Mouse (Mus musculus): ENCODE results near the gene 4930544D05Rik. TPM values are rescaled to one million over a fixed set of nuclear protein-coding genes. Genes with fewer than 3 reads are reported as not detected.

The 4930544D05Rik gene
- total RNA-seq, 1 experiment = 0.45 TPM

GRCm38 (mm10) chr11:70594253-70594989, 21.2 kb upstream of the 4930544D05Rik start:
- Histone ChIP-seq H3K9me3 (ENCODE audit: control insufficient read depth, insufficient read depth, low read depth, low read length) (no peaks in the 10 kb centered on the region), H3K4me1 (ENCODE audit: control insufficient read depth in 2 of 2, insufficient read depth in 2 of 2, low read length in 2 of 2, poor library complexity in 1 of 2) (peaks cover 0 to 2% of the 10 kb centered on the region in 2 experiments; a peak in 1 of 4 replicates), H3K4me3 (ENCODE audit: insufficient read depth in 1 of 2, low read depth in 1 of 2, low read length in 2 of 2, poor library complexity in 1 of 2, severe bottlenecking in 1 of 2) (no peak overlapping the region), H3K36me3 (ENCODE audit: control insufficient read depth, insufficient read depth, low read length, poor library complexity, severe bottlenecking) (peaks cover 8% of the 10 kb centered on the region; the same call in 1 of the 2 replicates), H3K27ac (ENCODE audit: insufficient read depth, low read depth, low read length, poor library complexity, severe bottlenecking) (no peak overlapping the region), H3K9ac (ENCODE audit: insufficient read depth, low read depth, low read length, poor library complexity, severe bottlenecking) (no peak overlapping the region)
- in situ Hi-C loops (cut with MboI; ENCODE audit: low sequenced_read_pairs in 2 of 2, unreplicated experiment in 2 of 2) = no loop called here
- TF ChIP-seq CHD2 (IDR thresholded peaks at IDR 0.05; ENCODE audit: low read depth, low read length) (no peak), ZNF384 (IDR thresholded peaks at IDR 0.05; ENCODE audit: low read depth, low read length) (no peak), ZC3H11A (IDR thresholded peaks at IDR 0.05; ENCODE audit: borderline replicate concordance, low read depth, low read length) (no peak), MAFK (IDR thresholded peaks at IDR 0.05; ENCODE audit: insufficient read depth, low read depth, low read length) (no peak), HCFC1 (IDR thresholded peaks at IDR 0.05; ENCODE audit: borderline replicate concordance, insufficient read depth, low read length) (no peak)
- no peak for DNase-seq (ENCODE audit: low read depth, low spot score)

- no peak for DNase-seq (ENCODE audit: low read depth, low spot score)
- peaks cover 10% of the 10 kb centered on the region; the same call in 1 of the 2 replicates for H3K36me3 ChIP-seq (ENCODE audit: control insufficient read depth, insufficient read depth, low read length, poor library complexity, severe bottlenecking)
- no peak for TF ChIP-seq ZNF384 (IDR thresholded peaks at IDR 0.05; ENCODE audit: low read depth, low read length)
- TF ChIP-seq ZC3H11A (IDR thresholded peaks at IDR 0.05; ENCODE audit: borderline replicate concordance, low read depth, low read length) = no peak
- no peak for TF ChIP-seq MAFK (IDR thresholded peaks at IDR 0.05; ENCODE audit: insufficient read depth, low read depth, low read length)
- TF ChIP-seq CHD2 (IDR thresholded peaks at IDR 0.05; ENCODE audit: low read depth, low read length) = no peak
- TF ChIP-seq HCFC1 (IDR thresholded peaks at IDR 0.05; ENCODE audit: borderline replicate concordance, insufficient read depth, low read length) = no peak
- H3K27ac ChIP-seq (ENCODE audit: insufficient read depth, low read depth, low read length, poor library complexity, severe bottlenecking) = no peak overlapping the region
- in situ Hi-C loops (cut with MboI; ENCODE audit: low sequenced_read_pairs in 2 of 2, unreplicated experiment in 2 of 2) = no loop called here
- H3K9ac ChIP-seq (ENCODE audit: insufficient read depth, low read depth, low read length, poor library complexity, severe bottlenecking) = no peak overlapping the region
- H3K4me3 ChIP-seq (ENCODE audit: insufficient read depth in 1 of 2, low read depth in 1 of 2, low read length in 2 of 2, poor library complexity in 1 of 2, severe bottlenecking in 1 of 2) = no peak overlapping the region
- H3K9me3 ChIP-seq (ENCODE audit: control insufficient read depth, insufficient read depth, low read depth, low read length) = no peaks in the 10 kb centered on the region
- peaks cover 0 to 2% of the 10 kb centered on the region in 2 experiments; a peak in 1 of 4 replicates for H3K4me1 ChIP-seq (ENCODE audit: control insufficient read depth in 2 of 2, insufficient read depth in 2 of 2, low read length in 2 of 2, poor library complexity in 1 of 2)
These were observed 20.0 kb upstream of the 4930544D05Rik start for GRCm38 (mm10) chr11:70595638-70596037.

GRCm38 (mm10) chr11:70596094-70596493, 19.6 kb upstream of the 4930544D05Rik start:
- TF ChIP-seq ZNF384 (IDR thresholded peaks at IDR 0.05; ENCODE audit: low read depth, low read length) = no peak
- no peak for TF ChIP-seq ZC3H11A (IDR thresholded peaks at IDR 0.05; ENCODE audit: borderline replicate concordance, low read depth, low read length)
- TF ChIP-seq CHD2 (IDR thresholded peaks at IDR 0.05; ENCODE audit: low read depth, low read length) = no peak
- TF ChIP-seq HCFC1 (IDR thresholded peaks at IDR 0.05; ENCODE audit: borderline replicate concordance, insufficient read depth, low read length) = no peak
- TF ChIP-seq MAFK (IDR thresholded peaks at IDR 0.05; ENCODE audit: insufficient read depth, low read depth, low read length) = no peak
- H3K9ac ChIP-seq (ENCODE audit: insufficient read depth, low read depth, low read length, poor library complexity, severe bottlenecking) = no peak overlapping the region
- no peak overlapping the region for H3K27ac ChIP-seq (ENCODE audit: insufficient read depth, low read depth, low read length, poor library complexity, severe bottlenecking)
- no peak for DNase-seq (ENCODE audit: low read depth, low spot score)
- peaks cover 0 to 2% of the 10 kb centered on the region in 2 experiments; a peak in 1 of 4 replicates for H3K4me1 ChIP-seq (ENCODE audit: control insufficient read depth in 2 of 2, insufficient read depth in 2 of 2, low read length in 2 of 2, poor library complexity in 1 of 2)
- H3K36me3 ChIP-seq (ENCODE audit: control insufficient read depth, insufficient read depth, low read length, poor library complexity, severe bottlenecking) = peaks cover 10% of the 10 kb centered on the region; the same call in 1 of the 2 replicates
- in situ Hi-C loops (cut with MboI; ENCODE audit: low sequenced_read_pairs in 2 of 2, unreplicated experiment in 2 of 2) = no loop called here
- no peak overlapping the region for H3K4me3 ChIP-seq (ENCODE audit: insufficient read depth in 1 of 2, low read depth in 1 of 2, low read length in 2 of 2, poor library complexity in 1 of 2, severe bottlenecking in 1 of 2)
- no peaks in the 10 kb centered on the region for H3K9me3 ChIP-seq (ENCODE audit: control insufficient read depth, insufficient read depth, low read depth, low read length)

- H3K36me3 ChIP-seq (ENCODE audit: control insufficient read depth, insufficient read depth, low read length, poor library complexity, severe bottlenecking) = peaks cover 13% of the 10 kb centered on the region; the same call in 1 of the 2 replicates
- no peak for DNase-seq (ENCODE audit: low read depth, low spot score)
These were observed 18.3 kb upstream of the 4930544D05Rik start for GRCm38 (mm10) chr11:70597301-70597700.

More at GRCm38 (mm10) chr11:70597301-70597700, 18.3 kb upstream of the 4930544D05Rik start:
- Histone ChIP-seq H3K27ac (ENCODE audit: insufficient read depth, low read depth, low read length, poor library complexity, severe bottlenecking) (no peak overlapping the region), H3K9me3 (ENCODE audit: control insufficient read depth, insufficient read depth, low read depth, low read length) (no peaks in the 10 kb centered on the region), H3K9ac (ENCODE audit: insufficient read depth, low read depth, low read length, poor library complexity, severe bottlenecking) (no peak overlapping the region), H3K4me1 (ENCODE audit: control insufficient read depth in 2 of 2, insufficient read depth in 2 of 2, low read length in 2 of 2, poor library complexity in 1 of 2) (peaks cover 0 to 2% of the 10 kb centered on the region in 2 experiments; a peak in 1 of 4 replicates), H3K4me3 (ENCODE audit: insufficient read depth in 1 of 2, low read depth in 1 of 2, low read length in 2 of 2, poor library complexity in 1 of 2, severe bottlenecking in 1 of 2) (no peak overlapping the region)
- in situ Hi-C loops (cut with MboI; ENCODE audit: low sequenced_read_pairs in 2 of 2, unreplicated experiment in 2 of 2) = no loop called here
- TF ChIP-seq ZNF384 (IDR thresholded peaks at IDR 0.05; ENCODE audit: low read depth, low read length) (no peak), CHD2 (IDR thresholded peaks at IDR 0.05; ENCODE audit: low read depth, low read length) (no peak), ZC3H11A (IDR thresholded peaks at IDR 0.05; ENCODE audit: borderline replicate concordance, low read depth, low read length) (no peak), MAFK (IDR thresholded peaks at IDR 0.05; ENCODE audit: insufficient read depth, low read depth, low read length) (no peak), HCFC1 (IDR thresholded peaks at IDR 0.05; ENCODE audit: borderline replicate concordance, insufficient read depth, low read length) (no peak)

All from ES-E14 (cell line).